Mouse (Mus musculus) forebrain, embryonic 15.5 days (tissue): ENCODE measurements around the gene Hk2. TPM values are rescaled to one million over a fixed set of nuclear protein-coding genes. Genes with fewer than 3 reads are reported as not detected.

Experiments
- ATAC-seq: fragments of 200-750 bp; cut with Nextera tagmentation; replicated peaks from 2 replicates; pipeline ENCODE4 v1.8.0; 2017; ENCODE audit warnings: mild to moderate bottlenecking, moderate TSS enrichment, moderate library complexity
- H3K27ac ChIP-seq: fragments of 300-500 bp; sonication (generic); replicated peaks from 2 replicates; pipeline ENCODE4 v1.5.1; 2015; ENCODE audit warnings: mild to moderate bottlenecking, inconsistent platforms
- H3K27me3 ChIP-seq: fragments of 300-500 bp; sonication (generic); 2 replicates; pipeline ENCODE4 v1.6.1; 2015; ENCODE audit warnings: inconsistent platforms
- H3K36me3 ChIP-seq: fragments of 300-500 bp; sonication (generic); 2 replicates; pipeline ENCODE4 v1.6.1; 2015; ENCODE audit warnings: mild to moderate bottlenecking, inconsistent platforms
- H3K4me1 ChIP-seq: fragments of 300-500 bp; sonication (generic); 2 replicates; pipeline ENCODE4 v1.6.1; 2015; ENCODE audit warnings: inconsistent platforms
- H3K4me2 ChIP-seq: fragments of 300-500 bp; sonication (generic); replicated peaks from 2 replicates; pipeline ENCODE4 v1.6.1; 2015; ENCODE audit warnings: mild to moderate bottlenecking, inconsistent platforms
- H3K4me3 ChIP-seq: fragments of 300-500 bp; sonication (generic); 2 replicates; pipeline ENCODE4 v1.5.1; 2015; ENCODE audit warnings: mild to moderate bottlenecking, inconsistent platforms
- H3K9ac ChIP-seq: fragments of 300-500 bp; sonication (generic); replicated peaks from 2 replicates; pipeline ENCODE4 v1.6.1; 2015; ENCODE audit warnings: mild to moderate bottlenecking, inconsistent platforms
- H3K9me3 ChIP-seq: fragments of 300-500 bp; sonication (generic); 2 replicates; pipeline ENCODE4 v1.6.1; 2016; ENCODE audit warnings: inconsistent platforms
- WGBS: fragments of 180-500 bp; shearing (Covaris S2); methylation state at CpG from one replicate; pipeline ENCODE4 v1.1.7; 2015; ENCODE audit warnings: mixed read lengths; 5-methylcytosine and 5-hydroxymethylcytosine counted together
- polyA plus RNA-seq: library from polyadenylated mRNA; unstranded; fragments of >200 nt; fragmentation: Nextera tagmentation; extraction: Ambion mirVana; gene quantifications from 2 replicates; pipeline ENCODE4 v1.2.1, GENCODE M21; 2015

Gene Hk2
- polyA plus RNA-seq, result 5.3 and 7.4 TPM in 2 replicates

DNA sequence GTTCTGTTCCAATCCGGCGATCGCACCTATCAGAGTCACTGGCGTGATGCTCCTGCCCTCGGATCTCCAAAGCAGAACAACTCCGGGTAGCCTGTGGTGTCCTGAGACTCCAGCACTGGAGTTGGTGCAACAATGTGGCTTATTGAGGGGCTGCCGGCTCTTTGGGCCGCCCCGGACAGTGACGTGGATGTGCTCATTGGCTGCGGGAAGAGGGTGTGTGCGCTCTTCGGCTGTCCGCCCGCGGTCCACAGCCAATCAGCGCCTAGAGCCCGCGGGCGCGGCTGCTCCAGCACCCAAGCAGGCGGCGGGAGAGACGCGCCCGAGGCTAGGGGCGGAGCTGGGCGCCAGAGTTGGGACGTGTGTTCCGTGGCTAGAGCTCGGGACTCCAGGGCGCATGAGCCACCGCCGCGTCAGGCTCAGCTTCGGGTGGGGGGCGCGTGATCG, at the start of gene Hk2:
Gene Hk2 (minus strand): TSS at position 134 of the 444 bp plus-strand sequence.
- peak within 1 kb of the TSS; percentile 44 for H3K9ac ChIP-seq
- peaks cover 15% of the 10 kb centered on the region; the same call in 1 of the 2 replicates for H3K27me3 ChIP-seq
- H3K36me3 ChIP-seq, result no peaks in the 10 kb centered on the region
- under 1% methylated on average over 39 of the region's 39 CpGs for WGBS
- peak within 1 kb of the TSS; percentile 92 for H3K4me2 ChIP-seq
- H3K27ac ChIP-seq, result peak within 1 kb of the TSS; percentile 44
- H3K9me3 ChIP-seq, result no peaks in the 10 kb centered on the region
- H3K4me3 ChIP-seq, result peak within 1 kb of the TSS; percentile 52
- peaks cover 26% of the 10 kb centered on the region for H3K4me1 ChIP-seq
- peak; percentile 96 for ATAC-seq

DNA sequence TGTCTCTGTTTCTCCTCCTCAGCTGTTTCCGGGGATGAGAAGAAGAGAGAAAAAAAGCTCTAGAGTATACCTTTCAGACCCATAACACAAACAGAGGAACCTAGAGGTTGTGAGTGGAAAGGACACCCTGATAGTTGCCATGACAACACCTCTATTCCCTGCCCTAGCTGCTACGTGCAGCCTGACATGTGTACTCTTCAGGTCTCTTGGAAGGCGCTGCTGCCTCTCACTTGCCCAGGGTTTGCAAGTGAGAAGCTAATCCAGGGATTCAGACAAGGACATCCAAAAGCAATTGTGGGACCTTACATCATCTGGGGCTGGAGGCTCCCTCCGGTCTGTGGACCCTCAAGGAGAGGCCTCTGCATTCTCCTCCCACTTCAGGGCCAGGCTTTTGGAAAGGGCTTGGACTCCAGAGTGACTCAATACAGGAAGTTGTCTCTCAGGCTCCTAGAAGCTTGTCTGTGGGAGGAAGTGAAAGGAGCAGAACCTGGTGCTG, 47.6 kb upstream of the Hk2 start:
- Histone ChIP-seq H3K9me3 (no peaks in the 10 kb centered on the region), H3K27ac (no peak overlapping the region), H3K4me1 (no peaks in the 10 kb centered on the region), H3K4me3 (no peak overlapping the region), H3K27me3 (no peaks in the 10 kb centered on the region), H3K36me3 (no peaks in the 10 kb centered on the region), H3K9ac (no peak overlapping the region), H3K4me2 (no peak overlapping the region)
- WGBS, result 66% methylated on average over 4 of the region's 4 CpGs
- ATAC-seq, result no peak

DNA sequence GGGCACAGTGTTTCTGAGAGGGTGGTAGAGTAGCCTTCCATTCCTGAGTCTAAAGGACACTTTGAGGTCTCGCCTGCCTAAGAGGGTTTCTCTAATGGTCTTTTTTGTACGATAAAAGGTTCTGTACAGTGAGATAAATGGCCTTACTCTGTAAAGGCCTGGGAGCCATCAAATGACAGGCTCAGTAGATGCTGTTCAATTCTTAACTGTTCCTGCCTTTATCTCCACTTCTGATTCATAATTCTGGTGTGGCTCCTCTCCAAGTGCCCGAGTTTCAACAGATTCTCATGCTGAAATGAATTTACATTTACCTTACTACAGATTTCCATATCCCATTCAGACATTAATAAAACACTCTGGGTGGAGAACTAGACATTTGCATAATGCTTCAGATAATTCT, 46.5 kb upstream of the Hk2 start:
- Histone ChIP-seq H3K27ac (no peak overlapping the region), H3K9me3 (no peaks in the 10 kb centered on the region), H3K4me3 (no peak overlapping the region), H3K36me3 (no peaks in the 10 kb centered on the region), H3K4me2 (no peak overlapping the region), H3K27me3 (no peaks in the 10 kb centered on the region), H3K9ac (no peak overlapping the region), H3K4me1 (no peaks in the 10 kb centered on the region)
- ATAC-seq, result no peak
- WGBS, result 77% methylated on average over 3 of the region's 3 CpGs

DNA sequence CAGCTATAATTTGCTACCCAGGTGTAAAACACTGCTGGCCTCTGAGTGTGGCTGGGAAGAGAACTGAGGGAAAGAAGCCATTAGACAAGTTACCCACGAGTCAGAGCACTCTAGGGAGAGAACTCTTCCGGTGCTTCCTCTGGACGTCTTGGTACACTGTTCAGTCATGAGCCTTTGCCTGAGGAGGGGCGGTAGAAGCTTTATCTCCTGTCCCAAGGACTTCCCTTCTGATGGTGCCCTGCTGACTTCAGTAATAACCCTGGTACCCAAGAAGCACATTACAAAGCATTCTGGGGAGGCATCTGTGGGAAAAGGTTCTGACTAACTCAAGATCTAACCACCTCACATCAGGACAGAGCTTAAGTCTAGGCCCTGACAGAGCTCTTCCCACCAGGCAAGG, 40.6 kb upstream of the Hk2 start:
- no peak overlapping the region for H3K4me2 ChIP-seq
- H3K4me1 ChIP-seq, result no peaks in the 10 kb centered on the region
- no peak overlapping the region for H3K27ac ChIP-seq
- no peaks in the 10 kb centered on the region for H3K27me3 ChIP-seq
- 83% methylated on average over 4 of the region's 4 CpGs for WGBS
- no peak for ATAC-seq
- no peaks in the 10 kb centered on the region for H3K36me3 ChIP-seq
- H3K9ac ChIP-seq, result no peak overlapping the region
- no peaks in the 10 kb centered on the region for H3K9me3 ChIP-seq
- H3K4me3 ChIP-seq, result no peak overlapping the region

DNA sequence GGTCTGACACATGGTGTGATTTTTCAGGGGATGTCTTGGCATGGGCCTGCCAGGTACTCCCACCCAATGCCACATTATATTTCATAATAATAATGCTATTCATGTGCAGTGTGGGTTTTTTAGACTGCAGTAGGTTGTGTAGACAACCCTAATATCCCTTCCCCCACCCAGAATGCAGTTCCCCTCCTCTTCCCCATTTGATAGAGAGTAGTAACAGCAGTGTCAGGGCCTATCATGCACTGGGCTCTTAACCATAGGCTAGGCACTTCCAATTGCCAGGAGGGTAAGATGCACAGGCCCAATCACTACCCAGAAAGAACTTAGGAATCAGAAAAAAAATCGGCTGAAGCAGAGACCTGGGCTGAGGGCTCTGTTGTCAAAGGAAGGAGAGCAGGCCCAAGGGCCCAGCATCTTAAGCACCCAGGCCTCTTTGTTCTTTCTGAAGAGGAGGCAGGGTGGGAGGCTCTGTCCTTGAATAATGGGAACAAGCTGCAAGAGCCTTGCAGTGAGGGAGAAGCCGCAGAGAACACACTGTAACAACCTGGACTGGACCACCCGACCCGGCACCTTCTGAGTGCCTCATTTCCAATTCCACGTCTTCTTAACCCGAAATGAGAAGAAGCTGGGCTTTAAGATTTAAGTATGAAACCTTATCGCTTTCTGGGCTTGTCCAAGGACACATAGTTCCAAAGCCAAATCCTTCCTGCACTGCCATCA, 33.9 kb upstream of the Hk2 start:
- H3K9me3 ChIP-seq, result no peaks in the 10 kb centered on the region
- H3K27ac ChIP-seq, result no peak overlapping the region
- H3K4me2 ChIP-seq, result no peak overlapping the region
- no peaks in the 10 kb centered on the region for H3K36me3 ChIP-seq
- H3K4me3 ChIP-seq, result no peak overlapping the region
- WGBS, result 79% methylated on average over 7 of the region's 7 CpGs
- no peak for ATAC-seq
- no peak overlapping the region for H3K9ac ChIP-seq
- H3K27me3 ChIP-seq, result no peaks in the 10 kb centered on the region
- H3K4me1 ChIP-seq, result no peaks in the 10 kb centered on the region

DNA sequence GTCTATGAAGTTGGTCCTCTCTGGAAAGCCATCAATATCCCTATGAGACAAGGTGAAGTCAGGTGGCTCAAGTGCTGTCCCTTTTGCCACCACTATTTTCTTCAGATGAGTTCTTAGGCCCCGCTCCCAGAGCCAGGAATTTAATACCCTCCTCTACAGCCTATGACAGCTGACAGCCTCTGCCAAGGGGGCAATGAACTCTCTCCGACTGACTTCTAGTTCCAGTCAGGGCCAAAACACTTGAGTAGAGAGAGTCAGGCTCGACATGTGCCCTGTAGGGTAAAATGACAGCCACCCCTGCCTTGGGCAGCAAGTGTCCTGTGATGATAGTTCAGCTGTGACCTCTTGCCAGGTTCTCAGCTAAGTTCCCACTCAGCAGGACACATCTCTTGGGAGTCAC, 32.7 kb upstream of the Hk2 start:
- Histone ChIP-seq H3K4me3 (no peak overlapping the region), H3K27ac (no peak overlapping the region), H3K9ac (no peak overlapping the region), H3K36me3 (no peaks in the 10 kb centered on the region), H3K4me1 (no peaks in the 10 kb centered on the region), H3K4me2 (no peak overlapping the region), H3K9me3 (no peaks in the 10 kb centered on the region), H3K27me3 (no peaks in the 10 kb centered on the region)
- 67% methylated on average over 3 of the region's 3 CpGs for WGBS
- ATAC-seq, result no peak

DNA sequence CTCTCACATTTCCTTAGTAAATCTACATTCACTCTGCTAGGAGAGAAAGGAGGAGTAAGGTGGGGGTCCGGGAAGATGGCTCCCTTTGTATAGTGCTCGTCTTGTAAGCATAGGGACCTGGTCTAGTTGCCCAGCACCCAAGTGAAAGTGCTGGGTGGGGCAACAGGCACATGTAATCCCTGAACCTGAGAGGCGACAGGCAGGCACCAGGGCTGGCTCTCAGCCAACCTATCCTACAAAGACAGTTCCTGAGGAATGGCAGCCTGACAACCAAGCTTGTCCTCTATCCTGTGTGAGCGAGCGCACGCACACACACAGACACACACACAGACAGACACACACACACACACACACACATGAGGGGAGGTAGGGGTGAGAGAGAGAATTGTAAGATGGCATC, 32.2 kb upstream of the Hk2 start:
- H3K27me3 ChIP-seq, result no peaks in the 10 kb centered on the region
- H3K27ac ChIP-seq, result no peak overlapping the region
- ATAC-seq, result no peak
- no peaks in the 10 kb centered on the region for H3K4me1 ChIP-seq
- H3K36me3 ChIP-seq, result no peaks in the 10 kb centered on the region
- H3K9ac ChIP-seq, result no peak overlapping the region
- WGBS, result 71% methylated on average over 6 of the region's 6 CpGs
- H3K9me3 ChIP-seq, result no peaks in the 10 kb centered on the region
- H3K4me2 ChIP-seq, result no peak overlapping the region
- H3K4me3 ChIP-seq, result no peak overlapping the region

DNA sequence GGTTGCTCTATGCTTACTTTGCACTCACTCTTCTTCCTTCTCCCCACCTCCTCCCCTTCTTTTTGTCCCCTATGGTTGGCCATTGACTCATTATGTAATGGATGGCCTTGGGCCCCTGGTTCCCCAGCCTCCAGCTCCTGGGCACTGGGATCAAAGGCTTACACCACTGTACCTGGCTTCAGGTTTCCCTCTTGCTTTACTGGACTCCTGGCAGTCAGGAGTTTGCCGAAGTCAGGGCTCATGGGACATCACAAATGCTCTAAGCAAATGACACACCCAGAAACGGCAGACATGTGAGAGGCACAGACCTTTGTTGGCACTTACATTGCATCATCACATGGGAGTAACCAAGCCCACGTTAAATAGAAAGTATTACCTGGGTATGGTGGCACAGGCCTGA, 31.6 kb upstream of the Hk2 start:
- Histone ChIP-seq H3K36me3 (no peaks in the 10 kb centered on the region), H3K4me1 (no peaks in the 10 kb centered on the region), H3K4me3 (no peak overlapping the region), H3K9ac (no peak overlapping the region), H3K4me2 (no peak overlapping the region), H3K27ac (no peak overlapping the region), H3K27me3 (no peaks in the 10 kb centered on the region), H3K9me3 (no peaks in the 10 kb centered on the region)
- WGBS, result 82% methylated on average over 3 of the region's 3 CpGs
- ATAC-seq, result no peak

DNA sequence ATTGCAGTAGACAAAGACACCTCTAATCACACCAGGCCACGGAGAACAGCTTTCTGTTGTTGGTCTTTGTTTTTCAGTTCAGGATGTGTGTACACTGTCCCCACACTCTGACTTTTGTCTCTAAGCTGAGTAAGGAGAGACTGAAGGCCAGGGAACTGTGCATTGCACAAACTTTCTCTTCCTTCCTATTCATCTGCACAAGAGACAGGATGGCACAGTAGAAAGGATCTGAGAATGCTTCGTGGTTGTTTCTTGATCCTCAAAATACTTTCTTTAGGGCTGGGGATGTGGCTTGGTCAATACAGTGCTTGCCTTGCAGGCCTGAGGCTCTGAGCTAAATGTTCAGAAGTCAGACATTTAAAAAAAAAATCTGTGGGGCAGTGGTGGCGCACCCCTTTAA, 30.7 kb upstream of the Hk2 start:
- Histone ChIP-seq H3K4me3 (no peak overlapping the region), H3K27ac (no peak overlapping the region), H3K4me1 (no peaks in the 10 kb centered on the region), H3K9ac (no peak overlapping the region), H3K9me3 (no peaks in the 10 kb centered on the region), H3K36me3 (no peaks in the 10 kb centered on the region), H3K27me3 (no peaks in the 10 kb centered on the region), H3K4me2 (no peak overlapping the region)
- no peak for ATAC-seq
- WGBS, result 82% methylated on average over 3 of the region's 3 CpGs

DNA sequence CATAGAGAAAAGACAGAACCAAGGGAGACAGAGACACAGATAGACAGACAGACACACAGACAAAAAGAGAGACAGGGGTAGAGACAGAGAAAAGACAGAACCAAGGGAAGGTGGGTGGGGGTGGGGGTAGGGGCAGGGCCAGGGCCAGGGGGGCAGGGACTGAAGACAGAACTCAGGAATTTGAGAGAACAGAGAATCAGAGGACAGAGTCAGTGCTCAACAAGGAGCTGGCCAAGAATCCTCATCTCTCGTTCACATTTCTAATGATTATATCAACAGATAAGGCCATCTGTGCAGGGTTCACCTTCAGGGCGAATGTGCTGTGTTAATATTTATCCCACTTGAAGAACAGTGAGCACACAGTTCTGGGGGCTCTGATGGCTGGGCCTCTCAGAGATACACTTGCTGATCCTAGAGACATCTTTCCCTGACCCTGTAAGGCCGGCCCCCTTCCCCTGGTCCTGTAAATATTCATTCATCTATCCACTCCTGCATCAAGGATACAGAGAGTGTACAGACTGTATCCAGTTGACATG, 24.0 kb upstream of the Hk2 start:
- H3K36me3 ChIP-seq, result no peaks in the 10 kb centered on the region
- no peak overlapping the region for H3K27ac ChIP-seq
- no peaks in the 10 kb centered on the region for H3K27me3 ChIP-seq
- no peaks in the 10 kb centered on the region for H3K9me3 ChIP-seq
- 81% methylated on average over 3 of the region's 3 CpGs for WGBS
- no peak for ATAC-seq
- no peaks in the 10 kb centered on the region for H3K4me1 ChIP-seq
- no peak overlapping the region for H3K4me3 ChIP-seq
- no peak overlapping the region for H3K9ac ChIP-seq
- H3K4me2 ChIP-seq, result no peak overlapping the region

DNA sequence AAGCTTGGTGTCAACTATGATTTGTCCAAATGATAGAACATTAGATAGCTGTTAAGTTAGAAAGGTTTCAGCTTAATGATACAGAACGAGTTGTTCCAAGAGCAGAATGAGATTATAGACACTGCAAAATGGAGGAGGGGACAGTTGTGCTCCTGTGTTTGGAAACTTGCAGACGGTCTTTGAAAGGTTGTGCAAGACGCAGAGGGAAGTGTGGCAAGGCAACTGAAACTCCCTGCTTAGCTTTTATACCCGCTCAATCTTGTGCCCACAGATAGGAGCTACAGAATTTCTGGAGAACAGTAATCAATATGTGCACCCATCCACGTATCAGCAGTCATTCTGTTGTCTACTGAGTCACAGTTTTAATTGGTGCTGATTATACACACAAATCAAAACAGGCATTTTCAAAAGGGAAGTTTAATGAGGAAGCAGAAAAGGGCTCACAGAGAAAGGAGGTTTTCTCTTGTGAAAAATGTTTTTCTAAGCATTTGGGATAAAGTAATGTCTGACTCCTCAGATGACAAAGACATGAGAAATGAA, 23.1 kb upstream of the Hk2 start:
- WGBS, result 33% methylated on average over 5 of the region's 5 CpGs
- no peaks in the 10 kb centered on the region for H3K9me3 ChIP-seq
- no peaks in the 10 kb centered on the region for H3K36me3 ChIP-seq
- no peaks in the 10 kb centered on the region for H3K27me3 ChIP-seq
- no peak overlapping the region for H3K4me2 ChIP-seq
- no peak overlapping the region for H3K4me3 ChIP-seq
- ATAC-seq, result no peak
- H3K9ac ChIP-seq, result no peak overlapping the region
- H3K4me1 ChIP-seq, result no peaks in the 10 kb centered on the region
- no peak overlapping the region for H3K27ac ChIP-seq

DNA sequence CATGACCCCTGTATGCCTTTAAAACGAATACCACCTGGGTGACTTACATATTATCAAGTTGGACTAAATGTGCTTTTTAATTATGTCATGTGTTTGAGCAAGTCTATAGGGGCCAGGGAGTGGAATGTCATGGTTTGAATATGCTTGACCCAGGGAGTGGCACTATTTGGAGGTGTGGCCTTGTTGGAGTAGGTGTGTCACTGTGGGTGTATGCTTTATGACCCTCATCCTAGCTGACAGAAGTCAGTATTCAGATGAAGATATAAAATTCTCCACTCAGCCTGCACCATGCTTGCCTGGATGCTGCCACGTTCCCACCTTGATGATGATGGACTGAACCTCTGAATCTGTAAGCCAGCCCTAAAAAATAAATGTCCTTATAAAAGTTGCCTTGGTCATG, 16.6 kb upstream of the Hk2 start:
- H3K27ac ChIP-seq, result no peak overlapping the region
- no peak overlapping the region for H3K4me2 ChIP-seq
- ATAC-seq, result no peak
- no peaks in the 10 kb centered on the region for H3K27me3 ChIP-seq
- no peak overlapping the region for H3K9ac ChIP-seq
- H3K4me1 ChIP-seq, result no peaks in the 10 kb centered on the region
- H3K36me3 ChIP-seq, result no peaks in the 10 kb centered on the region
- 76% methylated on average over 2 of the region's 2 CpGs for WGBS
- no peak overlapping the region for H3K4me3 ChIP-seq
- no peaks in the 10 kb centered on the region for H3K9me3 ChIP-seq
